Mouse (Mus musculus) adrenal gland, adult 2 months (tissue): ENCODE results near the gene Gnaq. TPM values are rescaled to one million over a fixed set of nuclear protein-coding genes. Genes with fewer than 3 reads are reported as not detected.
"Not testable (repeated sequence)": the region's sequence is repeated elsewhere in the genome, so short reads cannot be mapped to it uniquely, and the experiment has no call there.

Source experiments
- DNase-seq: peaks from one replicate; pipeline ENCODE4 v3.0.0; 2021
- polyA plus RNA-seq: library from polyadenylated mRNA; depleted of rRNA; stranded (reverse); fragments of >200 nt; gene quantifications from 2 replicates; pipeline ENCODE4 v1.2.3, GENCODE M21; 2012
- total RNA-seq, 2 experiments: library from RNA; stranded (reverse); gene quantifications; 2 replicates each; pipeline ENCODE4 v1.2.3; 2021

The Gnaq gene
- total and polyA plus RNA-seq, 3 experiments: 6.9 to 62.5 (median 49.7) TPM

- no peak for DNase-seq
These were observed 127.3 kb downstream of the Gnaq start for GRCm38 (mm10) chr19:16259786-16260434.

GRCm38 (mm10) chr19:16260435-16260832 is 127.8 kb downstream of the Gnaq start:
- no peak for DNase-seq

- peak; percentile 46 for DNase-seq
These were observed 128.3 kb downstream of the Gnaq start for GRCm38 (mm10) chr19:16260973-16261372.

- no peak for DNase-seq
These were observed 129.0 kb downstream of the Gnaq start for GRCm38 (mm10) chr19:16261631-16262030.

GRCm38 (mm10) chr19:16262340-16262739 is 129.7 kb downstream of the Gnaq start:
- DNase-seq: no peak

GRCm38 (mm10) chr19:16267362-16267761 is 134.7 kb downstream of the Gnaq start:
- DNase-seq: not testable (repeated sequence)

GRCm38 (mm10) chr19:16270236-16270635 is 137.6 kb downstream of the Gnaq start:
- DNase-seq: no peak

GRCm38 (mm10) chr19:16271002-16271401 is 138.4 kb downstream of the Gnaq start:
- no peak for DNase-seq

GRCm38 (mm10) chr19:16273021-16273420 is 140.4 kb downstream of the Gnaq start:
- no peak for DNase-seq

- DNase-seq: no peak
These were observed 147.6 kb downstream of the Gnaq start for GRCm38 (mm10) chr19:16280231-16280630.

- no peak for DNase-seq
These were observed 152.7 kb downstream of the Gnaq start for GRCm38 (mm10) chr19:16285051-16286028.

- DNase-seq: peak; percentile 20
These were observed 154.0 kb downstream of the Gnaq start for GRCm38 (mm10) chr19:16286451-16287175.

GRCm38 (mm10) chr19:16287307-16287706 is 154.7 kb downstream of the Gnaq start:
- no peak for DNase-seq

GRCm38 (mm10) chr19:16287971-16288370 is 155.3 kb downstream of the Gnaq start:
- DNase-seq: no peak

- DNase-seq: no peak
These were observed 158.5 kb downstream of the Gnaq start for GRCm38 (mm10) chr19:16291088-16291487.

- DNase-seq: no peak
These were observed 159.5 kb downstream of the Gnaq start for GRCm38 (mm10) chr19:16292056-16292608.

GRCm38 (mm10) chr19:16292978-16293377 is 160.3 kb downstream of the Gnaq start:
- no peak for DNase-seq

- DNase-seq: no peak
These were observed 167.8 kb downstream of the Gnaq start for GRCm38 (mm10) chr19:16300413-16300812.

GRCm38 (mm10) chr19:16301336-16301735 is 168.7 kb downstream of the Gnaq start:
- DNase-seq: no peak

- no peak for DNase-seq
These were observed 176.4 kb downstream of the Gnaq start for GRCm38 (mm10) chr19:16309031-16309430.

- DNase-seq: no peak
These were observed 181.7 kb downstream of the Gnaq start for GRCm38 (mm10) chr19:16314295-16314821.

GRCm38 (mm10) chr19:16315525-16315924 is 182.9 kb downstream of the Gnaq start:
- no peak for DNase-seq
